17 mouse cellular contexts compared by ENCODE assay signal in the genomic region with DNA sequence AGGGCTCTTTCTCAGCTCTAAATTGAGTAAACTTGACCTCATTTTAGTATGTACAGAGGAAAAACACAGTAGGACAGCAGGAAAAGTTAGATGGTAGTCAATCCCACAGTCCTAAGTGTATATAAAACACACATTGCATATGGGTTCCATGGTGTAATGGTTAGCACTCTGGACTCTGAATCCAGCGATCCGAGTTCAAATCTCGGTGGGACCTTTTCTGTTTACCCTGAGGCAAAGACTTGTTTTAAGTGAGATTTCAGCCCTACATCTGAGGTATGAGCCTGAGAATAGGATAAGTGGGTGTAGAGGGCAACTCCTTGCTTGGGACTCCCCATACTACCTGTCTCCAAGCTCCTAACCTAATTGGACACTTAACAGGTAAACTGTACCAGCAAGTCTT. TPM values are rescaled to one million over a fixed set of nuclear protein-coding genes. Genes with fewer than 3 reads are reported as not detected.
A peak's percentile ranks its signal among the peaks of the same experiment; 100 is the strongest.
DNase-seq lines count a peak whose midpoint lies in the region; ATAC-seq lines count a peak whose summit lies in the region.
"Had no signal": no experiment of that assay in that cellular context is flagged by ENCODE, and none has a peak within 500 bp of the region (broad histone marks: within the 10 kb centered on the region; RNA-seq: fewer than 3 reads in every experiment).

No protein-coding gene starts in this region.

- ATAC-seq in liver, embryonic 15.5 days (ENCODE audit: insufficient read depth) = peak; percentile 75
- ATAC-seq in heart, embryonic 12.5 days (ENCODE audit: insufficient number of reproducible peaks, low FRiP score) = no peak
- ATAC-seq in monocyte, adult 5-6 weeks (replicated peaks; ENCODE audit: insufficient number of reproducible peaks, low FRiP score, low TSS enrichment, poor library complexity, severe bottlenecking) = no peak

- WGBS in embryonic facial prominence, embryonic 10.5 days = 28% methylated on average over 3 of the region's 3 CpGs
- WGBS in liver, embryonic 15.5 days (ENCODE audit: insufficient replicate concordance) = 12% methylated on average over 3 of the region's 3 CpGs
- 30% methylated on average over 3 of the region's 3 CpGs for WGBS in heart, embryonic 12.5 days

- no peaks in the 10 kb centered on the region for H3K36me3 ChIP-seq in embryonic facial prominence, embryonic 10.5 days (replicated peaks)
- H3K36me3 ChIP-seq in liver, embryonic 15.5 days (replicated peaks) = no peaks in the 10 kb centered on the region
- no peaks in the 10 kb centered on the region for H3K36me3 ChIP-seq in heart, embryonic 12.5 days
- H3K36me3 ChIP-seq: limb, embryonic 13.5 days had no signal

- H3K27ac ChIP-seq in embryonic facial prominence, embryonic 10.5 days (replicated peaks) = no peak overlapping the region
- H3K27ac ChIP-seq in liver, embryonic 15.5 days (replicated peaks) = no peak overlapping the region
- no peak overlapping the region for H3K27ac ChIP-seq in heart, embryonic 12.5 days (ENCODE audit: poor library complexity, severe bottlenecking)
- H3K27ac ChIP-seq: limb, embryonic 13.5 days; macrophage had no signal

- H3K9me3 ChIP-seq in embryonic facial prominence, embryonic 10.5 days = no peaks in the 10 kb centered on the region
- no peaks in the 10 kb centered on the region for H3K9me3 ChIP-seq in liver, embryonic 15.5 days (replicated peaks)
- no peaks in the 10 kb centered on the region for H3K9me3 ChIP-seq in heart, embryonic 12.5 days (replicated peaks)
- H3K9me3 ChIP-seq: limb, embryonic 13.5 days had no signal

- no peak overlapping the region for H3K9ac ChIP-seq in liver, embryonic 15.5 days
- no peak overlapping the region for H3K9ac ChIP-seq in heart, embryonic 12.5 days
- H3K9ac ChIP-seq: limb, embryonic 13.5 days had no signal

- no peak overlapping the region for H3K4me3 ChIP-seq in embryonic facial prominence, embryonic 10.5 days
- no peak overlapping the region for H3K4me3 ChIP-seq in liver, embryonic 15.5 days (replicated peaks)
- H3K4me3 ChIP-seq in heart, embryonic 12.5 days = no peak overlapping the region
- H3K4me3 ChIP-seq: limb, embryonic 13.5 days had no signal

- no peak overlapping the region for H3K4me2 ChIP-seq in liver, embryonic 15.5 days
- no peak overlapping the region for H3K4me2 ChIP-seq in heart, embryonic 12.5 days
- H3K4me2 ChIP-seq: limb, embryonic 13.5 days had no signal

- peak; percentile 61 for DNase-seq in embryo, embryonic 9.5 days (ENCODE audit: extremely low spot score)
- no peak for DNase-seq in embryo, embryonic 11 days
- peak; percentile 23 for DNase-seq in 416B (ENCODE audit: low read depth)
- peak; percentile 37 for DNase-seq in embryonic facial prominence, embryonic 10.5 days (ENCODE audit: low spot score)
- no peak for DNase-seq in adrenal gland, adult 8-10 months
- DNase-seq: adrenal gland, postnatal 14 days; kidney, adult 11 months; kidney, postnatal 36 days; right cerebral cortex, postnatal 4 days had no signal

- H3K4me1 ChIP-seq in embryonic facial prominence, embryonic 10.5 days = peaks cover 9% of the 10 kb centered on the region
- peaks cover 4% of the 10 kb centered on the region for H3K4me1 ChIP-seq in liver, embryonic 15.5 days (replicated peaks)
- H3K4me1 ChIP-seq in heart, embryonic 12.5 days (replicated peaks) = peaks cover 9% of the 10 kb centered on the region

- H3K27me3 ChIP-seq in embryonic facial prominence, embryonic 10.5 days (replicated peaks; ENCODE audit: low read depth, poor library complexity, severe bottlenecking) = peaks cover 58% of the 10 kb centered on the region
- peaks cover 65% of the 10 kb centered on the region for H3K27me3 ChIP-seq in liver, embryonic 15.5 days
- H3K27me3 ChIP-seq in heart, embryonic 12.5 days (replicated peaks) = peaks cover 45% of the 10 kb centered on the region

RNA-seq across cellular contexts. Expression of a gene that starts 27.1 kb away (rescaled TPM):
- polyA plus RNA-seq in embryonic facial prominence, embryonic 10.5 days (2016; fragmentation: Nextera tagmentation; extraction: Ambion mirVana) = not detected in 2 replicates
- polyA plus RNA-seq in liver, embryonic 15.5 days (2015; fragmentation: Nextera tagmentation; extraction: Ambion mirVana) = not detected in 2 replicates
- total RNA-seq in adrenal gland, adult 8-10 months (2022) = not detected
- polyA plus RNA-seq in heart, embryonic 12.5 days (2016; fragmentation: Nextera tagmentation; extraction: Ambion mirVana) = 0.72 and 0.87 TPM in 2 replicates
- not detected in 3 replicates for total RNA-seq in monocyte, adult 5-6 weeks (2017)
- total RNA-seq: adrenal gland, postnatal 14 days; common myeloid progenitor, adult 5-6 weeks; hematopoietic stem cell, adult 5-6 weeks had no signal
- polyA plus RNA-seq: limb, embryonic 13.5 days; macrophage; stomach, embryonic 14.5 days had no signal

RNA-seq across cellular contexts. Expression of a gene that starts 45.7 kb away (rescaled TPM):
- polyA plus RNA-seq in embryonic facial prominence, embryonic 10.5 days (2016; fragmentation: Nextera tagmentation; extraction: Ambion mirVana) = 1.4 and 1.5 TPM in 2 replicates
- 7.1 and 8.5 TPM in 2 replicates for polyA plus RNA-seq in liver, embryonic 15.5 days (2015; fragmentation: Nextera tagmentation; extraction: Ambion mirVana)
- under 1 TPM in 1 of 4 experiments, not detected in 3; 0.27 TPM for total RNA-seq in adrenal gland, adult 8-10 months (2022)
- 7.9 and 9.2 TPM in 2 replicates for polyA plus RNA-seq in heart, embryonic 12.5 days (2016; fragmentation: Nextera tagmentation; extraction: Ambion mirVana)
- total RNA-seq in monocyte, adult 5-6 weeks (2017) = 0.64 TPM in 1 of 3 replicates, not detected in the others
- total RNA-seq: common myeloid progenitor, adult 5-6 weeks; hematopoietic stem cell, adult 5-6 weeks had no signal
- polyA plus RNA-seq: macrophage had no signal

Comparison
In these comparisons a context has a peak if more than half of its experiments do, and no peak if none do; other contexts are left out.
1. DNase-seq: peak in embryo, embryonic 9.5 days (single experiment), 416B (single experiment) and embryonic facial prominence, embryonic 10.5 days (single experiment); none in embryo, embryonic 11 days (single experiment) and adrenal gland, adult 8-10 months (single experiment).